Mouse (Mus musculus) liver (tissue): ENCODE measurements around the gene Plekhf1.

Experiments
- DNase-seq: peaks from one replicate; pipeline ENCODE4 v3.0.0-alpha.2; 2020; ENCODE audit warnings: mixed read lengths

Plekhf1 gene

DNA sequence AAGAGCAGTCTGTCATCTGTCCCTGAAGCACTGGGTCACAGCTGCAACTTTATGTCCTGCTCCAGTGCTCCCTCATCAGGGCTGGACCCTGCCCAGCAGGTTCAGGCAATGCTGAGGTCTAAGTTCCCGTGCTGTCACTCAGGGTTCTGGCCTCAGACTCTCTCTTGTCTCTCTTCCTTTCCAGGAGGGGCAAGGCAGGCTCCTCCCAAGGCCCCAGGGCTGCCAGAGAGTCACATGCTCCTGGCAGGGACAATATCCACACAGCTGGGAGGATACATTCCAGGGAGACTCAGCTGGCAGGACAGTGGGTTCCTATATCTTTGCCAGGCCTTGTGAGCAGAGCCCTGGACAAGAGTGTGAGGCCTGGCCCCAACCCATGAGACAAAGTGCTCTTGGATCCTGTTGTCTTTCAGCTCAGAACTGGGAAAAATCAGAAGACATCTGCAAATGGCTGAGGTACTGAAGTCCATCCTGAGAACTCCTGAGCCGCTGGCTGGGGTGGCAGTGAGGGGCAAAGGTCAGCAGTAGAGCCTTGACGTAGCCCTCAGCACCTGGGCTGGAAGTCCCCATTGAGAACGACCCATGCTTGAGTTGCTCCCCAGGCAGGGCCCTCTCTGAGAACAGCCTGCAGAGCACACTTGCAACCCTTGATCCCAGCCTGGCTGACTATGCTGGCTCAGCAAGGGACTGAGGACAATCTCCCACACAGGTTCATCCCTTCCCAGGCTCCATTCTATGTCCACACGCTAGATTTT lies 10.2 kb downstream of the Plekhf1 start:
- DNase-seq: no peak

DNA sequence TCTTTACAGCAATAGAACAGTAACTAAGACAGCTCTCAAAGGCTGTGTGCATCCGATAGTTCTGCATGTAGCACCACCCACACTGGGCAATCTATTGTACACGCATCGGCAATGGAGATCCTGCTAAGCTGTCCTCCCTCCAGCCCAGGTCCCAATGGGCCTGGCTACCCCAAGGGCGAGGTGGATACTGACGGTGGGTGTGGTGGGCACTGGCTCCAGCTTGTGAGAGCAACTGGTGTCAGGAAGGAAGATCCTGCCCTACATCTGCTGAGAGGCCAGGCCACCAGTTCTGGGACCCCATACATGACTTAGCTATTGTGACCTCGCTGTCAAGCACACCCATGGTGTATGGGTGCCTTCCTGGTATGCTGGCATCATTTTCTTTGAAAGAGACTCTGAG lies 12.1 kb downstream of the Plekhf1 start:
- no peak for DNase-seq

DNA sequence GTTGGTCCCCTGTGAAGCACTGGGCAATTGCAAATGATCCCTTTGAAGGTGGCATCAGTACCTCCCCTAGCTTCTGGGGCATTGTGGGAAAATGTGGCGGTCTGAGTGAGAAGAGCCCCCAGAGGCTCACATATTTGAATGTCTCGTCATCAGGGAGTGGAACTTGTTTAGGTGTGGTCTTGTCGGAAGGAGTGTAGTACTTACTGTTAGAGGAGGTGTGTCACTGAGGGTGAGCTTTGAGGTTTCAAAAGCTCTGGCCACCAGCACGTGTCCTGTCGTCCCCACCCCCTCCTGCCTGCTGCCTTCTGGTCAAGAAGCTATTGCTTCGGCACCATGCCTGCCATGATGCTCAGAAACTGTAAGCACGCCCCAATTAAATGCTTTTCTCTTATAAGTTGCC lies 12.5 kb downstream of the Plekhf1 start:
- no peak for DNase-seq

DNA sequence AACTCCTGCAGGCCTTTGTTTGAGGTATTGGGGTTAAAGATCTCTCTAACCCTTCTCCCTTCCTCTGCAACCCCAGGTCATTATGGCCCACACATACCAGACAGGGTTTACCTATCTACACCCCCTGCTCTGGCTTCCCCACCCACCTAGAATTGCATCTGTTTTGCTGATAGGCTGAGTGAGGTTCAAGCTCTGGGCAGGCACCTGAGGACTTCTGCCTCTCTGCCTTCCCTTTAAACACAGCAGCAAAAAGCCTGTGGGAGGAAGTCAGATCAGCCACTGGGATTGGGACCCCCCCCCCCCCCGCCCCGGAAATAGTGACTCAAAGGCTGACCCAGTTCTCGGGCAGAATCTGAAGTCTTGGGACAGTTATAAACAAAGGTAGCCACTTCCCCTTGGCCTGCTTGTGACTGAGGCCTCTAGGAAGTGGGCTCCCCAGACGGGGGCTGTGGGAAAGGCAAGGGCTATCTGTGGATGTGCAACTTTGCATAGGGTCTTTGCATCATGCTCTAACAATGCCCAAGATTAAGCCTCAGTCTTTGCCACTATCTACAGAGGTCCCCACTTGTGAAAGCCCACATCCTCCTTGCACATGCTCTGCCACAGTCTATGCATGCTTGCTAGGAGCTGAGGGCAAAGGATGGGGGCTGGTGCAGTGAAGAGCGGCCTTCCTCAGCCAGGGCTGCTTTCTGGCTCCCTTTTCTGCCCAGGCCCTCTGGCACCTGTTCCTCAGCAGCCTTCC lies 13.2 kb downstream of the Plekhf1 start:
- no peak for DNase-seq

DNA sequence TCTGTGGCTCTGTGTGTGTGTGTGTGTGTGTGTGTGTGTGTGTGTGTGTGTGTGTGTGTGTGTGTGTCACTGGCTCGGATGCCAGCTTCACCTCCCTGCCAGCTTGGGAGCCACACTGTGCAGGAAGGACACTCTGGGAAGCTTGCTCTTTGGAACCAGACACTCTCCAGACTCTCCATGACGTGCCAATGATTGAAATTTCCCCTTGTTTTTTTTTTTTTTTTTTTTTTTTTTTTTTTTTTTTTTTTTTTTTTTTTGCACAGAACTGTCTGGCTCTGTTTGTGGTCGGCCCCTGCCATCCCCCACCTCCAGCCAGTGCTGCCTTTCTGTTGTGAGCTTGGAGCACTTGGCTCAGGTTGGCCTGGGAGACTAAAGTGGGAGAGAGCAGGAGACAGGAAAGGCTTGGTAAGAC lies 15.2 kb downstream of the Plekhf1 start:
- no peak for DNase-seq

DNA sequence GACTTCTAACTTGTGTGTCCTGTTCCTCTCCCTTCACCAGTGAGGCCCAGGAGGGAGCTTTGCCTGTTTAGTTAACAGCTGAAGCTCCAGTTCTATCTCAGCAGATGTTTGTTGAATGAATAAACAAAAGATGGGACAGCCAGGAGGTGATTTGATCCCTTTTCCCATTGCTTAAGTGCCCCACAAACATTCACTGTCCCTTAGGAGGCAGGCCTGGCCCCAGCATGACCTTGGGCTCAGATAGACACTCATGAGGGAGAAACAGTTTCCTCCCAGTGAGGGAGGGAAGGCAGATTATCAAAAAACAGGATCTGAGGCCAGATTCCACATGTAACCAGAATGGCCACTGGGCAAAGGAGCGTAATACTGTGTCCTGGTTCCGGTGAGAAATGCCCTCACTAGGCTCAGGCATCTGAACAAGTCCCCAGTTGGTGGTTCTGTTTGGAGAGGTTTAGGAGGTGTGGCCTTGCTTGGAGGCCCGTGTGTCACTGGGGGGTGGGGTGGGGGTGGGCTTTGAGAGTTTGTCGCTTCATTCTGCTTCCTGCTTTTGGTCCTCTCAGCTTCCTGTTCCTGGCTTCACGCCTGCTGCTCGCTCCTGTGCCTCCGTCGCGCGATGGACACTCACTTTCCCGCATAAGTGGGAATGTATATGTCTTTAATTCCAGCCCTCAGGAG lies 18.2 kb downstream of the Plekhf1 start:
- no peak for DNase-seq

DNA sequence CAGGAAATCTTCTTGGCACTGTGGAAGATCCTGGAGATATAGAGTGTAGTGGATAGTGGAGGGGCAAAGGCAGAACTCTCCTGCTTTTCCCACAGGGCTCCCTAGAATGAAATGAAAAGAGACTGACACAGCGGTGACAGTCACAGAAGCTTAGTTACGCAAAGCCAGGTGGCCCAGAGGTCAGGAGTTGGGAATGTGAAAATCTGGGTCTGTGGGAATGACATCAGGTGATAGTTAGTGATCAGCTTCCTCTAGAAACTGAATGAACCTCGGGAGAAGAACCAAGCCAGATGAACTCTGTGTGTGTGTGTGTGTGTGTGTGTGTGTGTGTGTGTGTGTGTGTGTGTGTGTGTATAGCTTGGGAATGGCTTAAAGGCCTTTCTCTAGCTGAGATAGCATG lies 18.8 kb downstream of the Plekhf1 start:
- no peak for DNase-seq

DNA sequence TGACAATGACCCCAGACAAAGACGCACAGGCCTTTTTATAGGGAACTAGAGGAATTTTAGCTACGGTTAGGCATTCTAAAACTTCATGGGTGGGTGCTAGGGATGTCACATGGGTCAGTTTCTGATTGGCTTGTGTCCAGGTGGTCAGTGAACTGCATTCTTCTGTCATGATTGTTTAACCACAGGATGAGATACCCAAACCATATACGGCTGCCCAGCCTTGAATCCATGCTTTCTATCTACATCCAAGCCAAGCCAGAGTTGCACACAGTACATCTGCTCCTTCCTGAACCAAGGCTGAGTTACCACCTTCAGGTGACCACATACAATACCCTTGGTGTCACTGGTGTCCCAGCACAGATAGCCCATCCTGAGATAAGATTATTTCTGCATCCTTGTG lies 21.3 kb downstream of the Plekhf1 start:
- DNase-seq: no peak

DNA sequence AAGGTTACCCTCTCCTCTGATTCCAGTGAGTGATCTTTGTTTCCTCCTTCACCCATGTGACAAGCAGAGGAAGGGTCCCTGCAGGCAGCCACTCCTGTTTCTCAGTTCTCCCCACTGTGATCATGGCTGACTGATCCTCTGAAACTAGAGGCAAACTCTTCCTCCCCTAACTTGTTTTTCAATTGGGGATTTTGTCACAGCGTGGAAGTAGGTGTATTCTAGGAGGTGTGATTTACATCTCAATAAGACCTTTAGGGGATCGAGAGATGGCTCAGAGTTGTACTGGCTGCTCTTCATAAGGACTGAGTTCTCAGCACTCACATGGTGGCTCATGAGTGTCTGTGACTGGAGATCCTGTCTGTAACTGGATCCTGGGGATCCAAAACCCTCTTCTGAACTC lies 22.0 kb downstream of the Plekhf1 start:
- DNase-seq: no peak

DNA sequence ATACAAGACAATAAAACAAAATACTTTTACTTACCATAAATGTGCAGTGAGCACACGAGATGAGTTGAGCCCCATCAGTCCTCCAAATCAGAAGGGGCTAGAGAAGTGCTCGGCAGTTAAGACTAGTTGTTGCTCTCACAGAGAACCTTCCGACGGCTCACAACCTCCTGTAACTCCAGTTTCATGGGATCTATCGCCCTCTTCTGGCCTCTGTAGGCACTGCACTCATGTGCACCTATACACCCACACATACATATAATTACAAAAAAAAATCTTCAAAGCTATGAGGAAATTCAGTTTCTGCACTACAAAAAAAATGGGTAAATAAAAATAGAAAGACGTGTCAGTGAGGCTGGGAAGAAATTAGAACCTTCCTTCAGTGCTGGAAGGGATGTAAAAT lies 23.5 kb downstream of the Plekhf1 start:
- no peak for DNase-seq

DNA sequence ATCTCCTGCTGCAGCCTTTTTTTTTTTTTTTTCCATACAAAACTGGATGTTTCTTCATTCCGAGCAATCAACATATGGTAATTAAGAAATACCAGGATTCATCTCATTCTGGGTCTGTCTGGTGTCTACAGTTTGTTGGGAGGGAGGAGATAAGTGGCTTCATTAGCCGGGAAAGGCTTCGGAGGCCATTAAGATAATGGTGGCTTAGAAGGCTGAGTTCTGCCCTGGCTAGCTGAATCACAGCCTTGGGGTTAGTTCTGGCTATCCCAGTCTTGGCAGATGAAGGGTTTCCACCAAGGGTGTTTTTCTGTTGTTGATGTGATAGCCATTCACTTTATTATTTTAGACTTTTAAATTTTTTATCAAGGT lies 26.5 kb downstream of the Plekhf1 start:
- no peak for DNase-seq

DNA sequence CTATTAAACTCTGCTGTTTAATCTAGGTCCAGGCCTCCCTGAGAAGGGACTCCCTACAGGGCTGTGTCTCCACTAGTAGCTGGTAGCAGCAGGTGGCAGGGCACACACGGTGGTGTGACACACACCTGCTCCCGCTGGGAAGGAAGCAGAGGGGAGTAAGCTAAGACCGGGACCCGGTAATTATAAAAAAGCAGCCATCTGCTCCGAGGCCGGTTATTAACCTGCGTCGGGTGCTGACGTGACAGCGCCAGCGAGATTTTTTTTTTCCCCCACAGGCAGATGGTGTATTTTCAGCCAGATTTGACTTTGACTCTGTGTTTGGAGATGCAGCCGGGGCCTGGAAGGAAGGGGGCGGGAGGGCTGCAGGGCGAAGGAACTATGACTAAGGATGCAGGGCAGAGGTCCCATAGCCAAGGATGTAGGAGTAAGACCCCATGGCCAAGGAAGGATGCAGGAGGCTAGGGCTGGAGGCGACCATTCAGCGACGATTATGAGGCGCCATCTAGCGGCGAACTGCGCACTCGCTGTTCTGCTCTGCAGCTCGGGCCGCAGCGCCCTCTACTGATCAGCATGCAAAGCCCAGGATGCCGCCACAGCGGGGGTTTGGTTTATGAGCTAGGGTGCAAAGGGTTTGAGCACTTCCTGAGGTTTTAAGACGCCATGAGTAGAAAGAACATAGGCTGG lies 27.1 kb downstream of the Plekhf1 start:
- peak; percentile 83 for DNase-seq

DNA sequence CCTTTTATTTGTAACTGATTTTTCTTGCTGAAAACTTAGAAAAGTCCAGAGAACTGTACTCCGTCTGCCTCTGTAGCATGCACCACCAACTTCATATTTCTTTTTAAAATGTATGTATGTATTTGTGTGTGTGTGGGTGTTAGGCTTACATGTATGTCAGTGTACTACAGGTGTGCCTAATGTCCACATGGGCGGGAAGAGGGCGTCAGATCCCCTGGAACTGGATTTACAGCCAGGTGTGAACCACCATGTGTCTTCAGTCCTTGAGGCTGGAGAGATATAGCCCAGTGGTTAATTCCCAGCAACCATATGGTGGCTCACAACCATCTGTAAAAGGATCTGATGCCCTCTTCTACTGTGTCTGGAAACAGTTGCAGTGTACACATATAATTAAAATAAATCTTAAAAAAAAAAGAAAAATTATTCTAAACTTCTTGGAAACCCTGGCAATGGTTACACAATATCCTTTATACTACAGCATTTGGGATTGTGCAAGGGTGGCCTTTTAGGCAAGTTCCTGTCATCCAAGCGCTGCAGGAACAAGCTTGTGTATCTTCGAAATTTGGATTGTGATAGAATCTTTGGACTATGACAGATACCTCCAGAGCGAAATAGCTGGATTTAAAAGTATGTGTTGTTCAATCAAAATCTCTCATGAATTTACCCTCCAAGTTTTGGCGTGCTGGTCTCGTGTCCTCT lies 27.8 kb downstream of the Plekhf1 start:
- DNase-seq: no peak

DNA sequence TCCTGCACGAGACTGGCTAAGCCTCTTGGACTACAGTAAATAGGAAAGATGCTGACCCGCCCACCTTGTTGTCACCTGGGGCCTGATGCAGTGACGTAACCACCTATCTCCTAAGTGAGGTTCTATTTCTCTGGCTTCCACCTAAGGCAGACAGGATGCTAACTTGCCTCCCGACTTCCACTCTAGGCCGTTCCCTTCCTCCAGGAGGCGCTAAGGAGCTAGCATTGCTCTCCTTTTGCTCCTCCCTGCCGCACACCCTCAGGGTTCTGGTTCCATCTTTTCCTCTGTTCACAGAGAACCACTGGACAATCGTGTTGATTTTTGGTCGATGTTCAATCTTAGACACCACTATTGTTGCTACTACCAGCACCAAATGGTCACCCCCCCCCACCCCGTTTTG lies 36.2 kb downstream of the Plekhf1 start:
- peak; percentile 27 for DNase-seq

DNA sequence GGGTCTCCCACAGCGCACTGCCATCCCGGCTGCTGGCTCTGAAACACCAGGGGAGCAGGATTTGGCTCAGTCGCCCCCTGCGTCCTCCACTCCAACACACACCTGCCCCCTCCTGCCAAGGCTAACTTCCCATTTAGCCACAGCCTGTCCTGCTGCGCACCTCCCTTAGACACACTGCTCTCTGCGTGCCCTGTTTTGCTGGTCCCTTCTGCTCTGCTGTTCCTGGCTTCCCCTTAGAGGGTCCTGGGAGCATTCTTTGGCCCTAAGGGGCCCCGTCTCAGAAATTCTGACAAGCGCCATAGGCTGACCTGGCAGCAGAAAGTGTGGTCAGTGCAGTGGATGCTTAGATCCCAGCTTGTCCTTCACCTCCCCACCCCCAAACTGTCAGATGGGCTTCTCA lies 36.7 kb downstream of the Plekhf1 start:
- DNase-seq: no peak

DNA sequence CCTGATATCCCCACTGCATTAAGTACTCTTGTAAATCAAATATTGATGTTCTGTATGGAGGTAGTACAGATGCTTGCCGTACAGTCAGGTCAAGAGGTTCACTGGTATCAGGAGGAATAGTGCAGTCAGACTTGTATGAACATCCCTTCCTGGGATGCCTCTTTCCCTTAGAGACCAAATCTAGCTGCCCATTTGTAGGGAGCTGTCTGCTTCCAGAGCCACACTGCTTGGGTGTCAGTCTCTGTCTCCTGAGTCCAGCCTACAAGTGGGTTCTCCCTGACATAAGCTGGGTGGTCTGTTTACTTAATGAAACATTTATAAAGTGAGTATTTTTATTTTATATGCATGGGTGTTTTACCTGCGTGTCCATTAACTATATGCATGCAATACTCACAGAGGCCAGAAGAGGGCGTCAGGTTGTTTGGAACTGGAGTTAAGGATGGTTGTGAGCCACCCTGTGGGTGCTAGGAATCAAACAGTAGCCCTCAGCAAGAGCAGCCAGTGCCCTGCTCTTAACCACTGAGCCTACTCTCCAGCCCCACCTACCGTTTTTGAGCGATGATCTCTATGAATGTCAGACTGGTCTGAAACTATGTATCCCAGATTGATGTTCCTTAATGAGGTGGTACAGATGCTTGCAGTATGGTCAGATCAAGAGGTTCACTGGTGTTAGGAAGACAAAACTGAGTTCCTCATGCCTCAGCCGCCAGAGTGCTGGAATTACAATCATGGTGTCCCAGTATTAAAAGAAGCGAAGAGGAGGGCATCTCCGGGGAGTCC lies 37.6 kb downstream of the Plekhf1 start:
- DNase-seq: no peak

DNA sequence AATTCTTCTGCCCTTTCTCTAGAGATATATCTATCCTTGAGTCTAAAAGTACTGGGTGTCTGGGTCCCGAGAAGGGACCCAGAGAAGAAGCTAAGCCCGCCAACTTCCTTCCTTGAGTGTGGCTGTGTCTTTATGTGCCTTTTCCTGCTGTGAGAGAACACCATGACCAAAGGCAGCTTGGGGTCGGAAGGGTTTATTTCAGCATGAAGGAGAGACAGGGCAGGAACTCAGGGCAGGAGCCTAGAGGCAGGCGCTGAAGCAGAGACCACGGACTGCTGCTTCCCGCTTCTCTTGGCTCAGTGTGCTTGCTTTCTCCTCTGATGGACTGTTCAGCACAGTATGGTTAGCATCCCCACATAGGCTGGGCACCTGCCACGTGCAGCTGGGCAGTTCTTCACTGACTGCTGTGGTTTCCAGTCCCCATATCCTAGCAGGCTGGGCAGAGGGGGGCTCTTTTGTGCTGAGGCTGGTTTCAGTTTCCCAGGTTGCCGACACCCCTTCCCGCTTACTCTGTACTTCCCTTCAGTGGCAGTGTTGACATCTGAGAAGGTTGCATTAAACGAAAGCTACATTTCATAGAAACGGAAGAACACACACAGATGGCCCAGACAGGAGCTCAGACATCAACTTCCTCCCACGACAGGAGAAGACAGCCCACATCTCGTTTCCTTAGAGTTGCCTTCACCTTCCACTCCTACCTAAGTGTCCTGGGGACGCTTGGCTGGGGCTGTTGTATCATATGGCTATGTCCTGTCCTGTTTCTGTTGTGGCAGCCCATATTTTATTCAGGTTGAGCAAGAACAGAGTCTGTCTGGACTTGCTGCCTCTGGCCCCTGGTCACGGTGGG lies 38.5 kb downstream of the Plekhf1 start:
- DNase-seq: no peak

DNA sequence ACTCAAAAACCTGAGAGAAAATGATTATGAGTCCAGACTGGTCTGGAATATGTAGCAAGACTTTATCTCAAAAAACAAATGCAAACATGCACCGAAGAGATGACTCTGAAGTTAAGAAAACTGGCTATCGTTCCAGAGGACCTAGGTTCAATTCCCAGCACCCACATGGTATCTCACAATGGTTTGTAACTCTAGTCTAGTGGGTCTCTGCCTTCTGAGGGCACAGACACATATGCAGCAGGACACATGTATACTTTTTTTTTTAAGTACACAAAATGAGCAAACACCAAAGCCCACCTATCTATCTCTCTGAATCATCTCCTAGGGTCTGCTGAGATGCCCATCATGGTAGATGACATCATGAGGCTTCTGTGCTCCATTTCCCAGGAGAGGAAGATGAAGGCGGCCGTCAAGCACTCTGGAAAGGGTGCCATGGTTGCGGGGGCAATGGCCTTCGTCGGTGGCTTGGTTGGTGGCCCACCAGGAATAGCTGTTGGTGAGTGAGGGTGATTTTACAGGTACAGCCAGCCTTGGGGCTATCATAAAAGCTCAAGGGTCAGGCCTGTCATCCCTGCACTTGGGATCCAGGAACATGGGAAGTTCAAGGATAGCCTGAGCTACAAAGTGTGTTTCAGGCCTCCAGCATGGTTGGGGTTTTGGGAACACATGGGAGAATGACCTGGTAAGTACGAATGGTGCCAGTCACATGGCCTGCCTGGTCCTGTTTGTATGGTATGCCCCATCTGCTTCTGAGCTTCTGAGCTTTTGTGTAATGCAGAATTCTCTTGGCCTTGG lies 39.3 kb downstream of the Plekhf1 start:
- no peak for DNase-seq

DNA sequence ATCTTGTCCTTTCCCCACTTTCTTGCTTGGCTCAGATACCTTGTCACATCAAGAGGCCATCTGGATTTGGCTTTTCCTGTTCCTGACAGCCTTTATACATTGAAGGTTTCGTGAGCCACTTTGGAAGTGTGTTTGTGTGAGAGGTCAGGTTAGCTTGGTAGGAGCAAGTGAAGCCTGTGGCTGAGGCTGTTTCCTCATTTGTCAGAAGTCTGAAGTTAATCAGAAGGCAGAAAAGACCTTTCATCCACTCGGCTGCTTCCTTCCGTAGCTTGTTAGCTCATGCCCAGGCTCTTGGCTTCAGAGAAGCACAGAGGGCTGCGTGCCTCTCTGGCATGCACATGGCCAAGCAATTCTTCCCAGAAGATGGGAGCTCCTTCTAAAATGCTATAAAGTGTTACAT lies 40.0 kb downstream of the Plekhf1 start:
- no peak for DNase-seq

DNA sequence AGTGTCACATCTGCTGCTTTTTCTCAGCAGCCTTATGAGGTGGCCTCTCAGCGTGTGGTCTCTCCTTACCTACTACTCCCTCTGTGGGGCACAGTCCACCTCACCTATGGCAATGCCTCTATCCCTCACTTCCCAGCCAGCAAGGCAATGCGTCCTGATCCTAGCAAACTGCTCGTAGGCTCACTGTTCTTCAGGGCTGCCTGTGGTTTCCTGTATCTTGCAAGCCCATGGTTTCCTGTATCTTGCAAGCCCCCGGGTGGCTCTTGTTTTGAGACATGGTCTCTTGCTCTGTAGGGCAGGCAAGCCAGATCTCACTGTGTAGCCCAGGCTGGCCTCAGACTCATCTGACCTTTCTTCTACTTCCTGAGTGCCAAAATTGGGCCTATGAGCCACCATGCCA lies 41.0 kb downstream of the Plekhf1 start:
- DNase-seq: peak; percentile 12
